In the genomic region with DNA sequence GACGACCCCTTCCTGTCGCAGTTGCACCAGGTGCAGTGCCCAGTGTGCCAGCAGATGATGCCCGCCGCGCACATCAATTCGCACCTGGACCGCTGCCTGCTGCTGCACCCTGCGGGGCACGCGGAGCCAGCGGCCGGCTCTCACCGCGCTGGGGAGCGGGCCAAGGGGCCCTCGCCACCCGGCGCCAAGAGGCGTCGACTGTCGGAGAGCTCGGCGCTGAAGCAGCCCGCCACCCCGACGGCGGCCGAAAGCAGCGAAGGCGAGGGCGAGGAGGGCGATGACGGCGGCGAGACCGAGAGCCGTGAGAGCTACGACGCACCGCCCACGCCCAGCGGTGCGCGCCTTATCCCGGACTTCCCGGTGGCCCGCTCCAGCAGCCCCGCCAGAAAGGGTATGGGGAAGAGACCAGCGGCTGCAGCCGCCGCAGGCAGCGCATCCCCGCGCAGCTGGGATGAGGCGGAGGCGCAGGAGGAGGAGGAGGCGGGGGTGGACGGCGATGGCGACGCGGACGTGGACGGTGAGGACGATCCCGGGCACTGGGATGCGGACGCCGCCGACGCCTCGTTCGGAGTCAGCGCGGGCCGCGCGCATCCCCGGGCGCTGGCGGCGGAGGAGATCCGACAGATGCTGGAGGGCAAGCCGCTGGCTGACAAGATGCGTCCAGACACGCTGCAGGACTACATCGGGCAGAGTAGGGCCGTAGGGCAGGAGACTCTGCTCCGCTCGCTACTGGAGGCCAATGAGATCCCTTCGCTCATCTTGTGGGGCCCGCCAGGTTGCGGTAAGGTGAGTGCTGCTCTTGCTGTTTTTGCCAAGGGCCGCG, we compare ENCODE assay signal across 8 mouse cellular contexts. TPM values are rescaled to one million over a fixed set of nuclear protein-coding genes. Genes with fewer than 3 reads are reported as not detected.
A peak's percentile ranks its signal among the peaks of the same experiment; 100 is the strongest.
DNase-seq lines count a peak whose midpoint lies in the region; ATAC-seq and TF ChIP-seq lines count a peak whose summit lies in the region.

Gene D930007J09Rik, minus strand, starts transcription at position 591 of the 823 bp plus-strand sequence.

- TF ChIP-seq POLR2A in kidney, adult 2 months (IDR thresholded peaks at IDR 0.05; ENCODE audit: low read depth, low read length) = no peak
- peak; percentile 16; the same call in 1 of the 2 replicates for TF ChIP-seq POLR2A in limb, embryonic 14.5 days (IDR thresholded peaks at IDR 0.05; ENCODE audit: borderline replicate concordance, extremely low read depth, insufficient read depth, insufficient read length)

- TF ChIP-seq CTCF in kidney, adult 2 months (conservative IDR thresholded peaks at IDR 0.05; ENCODE audit: insufficient read depth, insufficient read length, low read depth, low read length) = no peak

- H3K9ac ChIP-seq in limb, embryonic 14.5 days (ENCODE audit: low read depth, low read length, severe bottlenecking) = peak within 1 kb of the TSS; percentile 83
- H3K9ac ChIP-seq in midbrain, embryonic 14.5 days (replicated peaks; ENCODE audit: low read length) = peak within 1 kb of the TSS; percentile 84

- H3K36me3 ChIP-seq in kidney, adult 2 months (ENCODE audit: control insufficient read depth, insufficient read depth, low read length) = peaks cover 1% of the 10 kb centered on the region; the same call in 1 of the 2 replicates
- H3K36me3 ChIP-seq in limb, embryonic 14.5 days (ENCODE audit: control insufficient read depth, insufficient read depth, low read length) = peaks cover 12% of the 10 kb centered on the region
- H3K36me3 ChIP-seq in midbrain, embryonic 14.5 days (ENCODE audit: control insufficient read depth, insufficient read depth, low read length) = peaks cover 9% of the 10 kb centered on the region

- H3K27me3 ChIP-seq in kidney, adult 2 months (replicated peaks; ENCODE audit: control insufficient read depth, insufficient read depth, low read length) = no peaks in the 10 kb centered on the region
- H3K27me3 ChIP-seq in limb, embryonic 14.5 days (ENCODE audit: control insufficient read depth, insufficient read depth, low read length) = no peaks in the 10 kb centered on the region
- no peaks in the 10 kb centered on the region for H3K27me3 ChIP-seq in midbrain, embryonic 14.5 days (ENCODE audit: control insufficient read depth, insufficient read depth, low read length)

- H3K4me1 ChIP-seq in kidney, adult 2 months (ENCODE audit: control insufficient read depth, insufficient read depth, low read length) = no peaks in the 10 kb centered on the region
- H3K4me1 ChIP-seq in limb, embryonic 14.5 days (ENCODE audit: control insufficient read depth, insufficient read depth, low read length) = peaks cover 21% of the 10 kb centered on the region
- H3K4me1 ChIP-seq in midbrain, embryonic 14.5 days (ENCODE audit: control insufficient read depth, insufficient read depth, low read length) = peaks cover 20% of the 10 kb centered on the region

- peak within 1 kb of the TSS; percentile 32 for H3K27ac ChIP-seq in kidney, adult 2 months (ENCODE audit: insufficient read depth, low read depth, low read length)
- peak within 1 kb of the TSS; percentile 75 for H3K27ac ChIP-seq in limb, embryonic 14.5 days (replicated peaks; ENCODE audit: low read depth, low read length)
- peak within 1 kb of the TSS; percentile 92 for H3K27ac ChIP-seq in midbrain, embryonic 14.5 days (replicated peaks; ENCODE audit: low read depth, low read length)

- H3K4me3 ChIP-seq in kidney, adult 2 months (ENCODE audit: insufficient read depth, low read depth, low read length) = peak within 1 kb of the TSS; percentile 76
- H3K4me3 ChIP-seq in limb, embryonic 14.5 days (replicated peaks; ENCODE audit: low read length) = peak within 1 kb of the TSS; percentile 89
- H3K4me3 ChIP-seq in midbrain, embryonic 14.5 days (replicated peaks; ENCODE audit: low read depth, low read length) = peak within 1 kb of the TSS; percentile 84

- H3K9me3 ChIP-seq in limb, embryonic 14.5 days (ENCODE audit: control insufficient read depth, low read length) = no peaks in the 10 kb centered on the region
- H3K9me3 ChIP-seq in midbrain, embryonic 14.5 days (ENCODE audit: control insufficient read depth, low read length) = no peaks in the 10 kb centered on the region

- peak; percentile 21 for ATAC-seq in limb, embryonic 14.5 days (ENCODE audit: low FRiP score, low read depth)
- peak; percentile 51 for ATAC-seq in midbrain, embryonic 14.5 days (ENCODE audit: low FRiP score, low TSS enrichment)

- H3K4me2 ChIP-seq in limb, embryonic 14.5 days (replicated peaks; ENCODE audit: low read depth, low read length, severe bottlenecking) = peak within 1 kb of the TSS; percentile 79
- H3K4me2 ChIP-seq in midbrain, embryonic 14.5 days (ENCODE audit: low read length) = peak within 1 kb of the TSS; percentile 75

- under 1% methylated on average over 95 of the region's 95 CpGs for WGBS in kidney, adult 2 months
- WGBS in limb, embryonic 14.5 days = under 1% methylated on average over 58 of the region's 95 CpGs
- WGBS in midbrain, embryonic 14.5 days = under 1% methylated on average over 94 of the region's 95 CpGs

- peak; percentile 65 for DNase-seq in gastrocnemius, postnatal 10 days
- no peak for DNase-seq in gastrocnemius, adult 18-20 months (ENCODE audit: low spot score)
- DNase-seq in cerebellum, postnatal 4 days (ENCODE audit: low spot score in 2 of 2) = peak; percentile 26 to 55
- DNase-seq in gastrocnemius, postnatal 25 days = peak; percentile 60
- DNase-seq in kidney, adult 2 months = peak; percentile 33
- DNase-seq in limb, embryonic 14.5 days (ENCODE audit: low spot score) = peak; percentile 10
- peak; percentile 74 for DNase-seq in midbrain, embryonic 14.5 days
- DNase-seq in spleen, postnatal 36 days (ENCODE audit: low spot score in 2 of 2) = peak; percentile 6 to 24

RNA-seq across cellular contexts. Expression of gene D930007J09Rik, which starts in this region (rescaled TPM):
- not detected for total RNA-seq in gastrocnemius, postnatal 10 days (2021)
- not detected for total RNA-seq in gastrocnemius, adult 18-20 months (2021)
- not detected for total RNA-seq in gastrocnemius, postnatal 25 days (2021)
- not detected in 2 replicates for polyA plus RNA-seq in kidney, adult 2 months (2012; rRNA removed)
- polyA plus RNA-seq in limb, embryonic 14.5 days (2012; rRNA removed) = 1.5 and 3.1 TPM in 2 replicates
- not detected in 2 replicates for polyA plus RNA-seq in limb, embryonic 14.5 days (2014; fragmentation: Nextera tagmentation; extraction: Ambion mirVana)
- not detected in 2 replicates for polyA plus RNA-seq in midbrain, embryonic 14.5 days (2014; fragmentation: Nextera tagmentation; extraction: Ambion mirVana)

Comparison
In these comparisons a context has a peak if more than half of its experiments do, and no peak if none do; other contexts are left out.
1. Peak in DNase-seq in gastrocnemius, postnatal 10 days; RNA of the gene not detected or under 1 TPM.
2. Peak in DNase-seq in gastrocnemius, postnatal 25 days; RNA of the gene not detected or under 1 TPM.
3. Peak in DNase-seq, H3K4me3 ChIP-seq and H3K27ac ChIP-seq in kidney, adult 2 months; RNA of the gene not detected or under 1 TPM.
4. Peak in DNase-seq, ATAC-seq, H3K4me3 ChIP-seq, H3K27ac ChIP-seq, H3K9ac ChIP-seq and H3K4me2 ChIP-seq in midbrain, embryonic 14.5 days; RNA of the gene not detected or under 1 TPM.
5. H3K27ac ChIP-seq: peak in every context shown above with its lines; median percentile 92 in midbrain, embryonic 14.5 days; 75 in limb, embryonic 14.5 days; 32 in kidney, adult 2 months.